Mouse (Mus musculus) neural tube, embryonic 13.5 days (tissue): ENCODE results near the gene Enox1. TPM values are rescaled to one million over a fixed set of nuclear protein-coding genes. Genes with fewer than 3 reads are reported as not detected.
A peak's percentile ranks its signal among the peaks of the same experiment; 100 is the strongest.

ENCODE experiments used
- ATAC-seq: fragments of 200-750 bp; cut with Nextera tagmentation; 2 replicates; pipeline ENCODE4 v1.8.0; 2017; ENCODE audit warnings: low read depth, mild to moderate bottlenecking, moderate TSS enrichment, moderate library complexity
- H3K27ac ChIP-seq: fragments of 300-500 bp; sonication (generic); replicated peaks from 2 replicates; pipeline ENCODE4 v1.5.1; 2015; ENCODE audit warnings: moderate library complexity, mild to moderate bottlenecking, inconsistent platforms
- H3K27me3 ChIP-seq: fragments of 300-500 bp; sonication (generic); 2 replicates; pipeline ENCODE4 v1.6.1; 2015; ENCODE audit warnings: mild to moderate bottlenecking, inconsistent platforms
- H3K36me3 ChIP-seq: fragments of 300-500 bp; sonication (generic); 2 replicates; pipeline ENCODE4 v1.6.1; 2015; ENCODE audit warnings: mild to moderate bottlenecking, inconsistent platforms
- H3K4me1 ChIP-seq: fragments of 300-500 bp; sonication (generic); replicated peaks from 2 replicates; pipeline ENCODE4 v1.6.1; 2015; ENCODE audit warnings: inconsistent platforms
- H3K4me2 ChIP-seq: fragments of 300-500 bp; sonication (generic); 2 replicates; pipeline ENCODE4 v1.6.1; 2015; ENCODE audit warnings: inconsistent platforms, mild to moderate bottlenecking, moderate library complexity
- H3K4me3 ChIP-seq: fragments of 300-500 bp; sonication (generic); 2 replicates; pipeline ENCODE4 v1.5.1; 2015; ENCODE audit warnings: mild to moderate bottlenecking, inconsistent platforms
- H3K9ac ChIP-seq: fragments of 300-500 bp; sonication (generic); 2 replicates; pipeline ENCODE4 v1.6.1; 2015; ENCODE audit warnings: moderate library complexity, mild to moderate bottlenecking, inconsistent platforms
- H3K9me3 ChIP-seq: fragments of 300-500 bp; sonication (generic); 2 replicates; pipeline ENCODE4 v1.6.1; 2016; ENCODE audit warnings: inconsistent platforms
- WGBS: fragments of 180-500 bp; shearing (Covaris S2); methylation state at CpG from one replicate; pipeline ENCODE4 v1.1.7; 2015; 5-methylcytosine and 5-hydroxymethylcytosine counted together
- polyA plus RNA-seq: library from polyadenylated mRNA; unstranded; fragments of >200 nt; fragmentation: Nextera tagmentation; extraction: Ambion mirVana; gene quantifications from 2 replicates; pipeline ENCODE4 v1.2.1, GENCODE M21; 2015

Gene Enox1
- polyA plus RNA-seq, 1 experiment from 2014 or later, result 44.9 TPM

DNA sequence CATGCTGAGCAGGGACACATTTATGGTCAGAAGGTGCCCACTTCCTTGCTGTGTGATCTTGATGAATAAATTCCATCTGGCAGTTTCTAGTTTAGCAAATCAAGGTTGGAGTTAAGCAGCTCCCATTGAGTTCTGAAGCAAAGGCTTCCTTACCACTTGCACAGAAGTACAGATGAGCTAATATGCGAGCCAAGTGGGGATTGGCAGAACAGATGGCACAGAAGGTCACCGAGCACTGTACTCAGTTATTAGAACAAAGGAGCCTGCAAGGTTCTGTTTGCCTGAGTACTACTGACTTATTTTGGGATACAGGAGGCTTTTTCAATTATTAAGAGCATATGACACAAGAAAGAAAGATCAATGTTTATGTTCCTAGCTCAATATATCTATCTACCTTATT, 100.4 kb downstream of the Enox1 start:
- Histone ChIP-seq H3K27me3 (no peaks in the 10 kb centered on the region), H3K9me3 (no peaks in the 10 kb centered on the region)

DNA sequence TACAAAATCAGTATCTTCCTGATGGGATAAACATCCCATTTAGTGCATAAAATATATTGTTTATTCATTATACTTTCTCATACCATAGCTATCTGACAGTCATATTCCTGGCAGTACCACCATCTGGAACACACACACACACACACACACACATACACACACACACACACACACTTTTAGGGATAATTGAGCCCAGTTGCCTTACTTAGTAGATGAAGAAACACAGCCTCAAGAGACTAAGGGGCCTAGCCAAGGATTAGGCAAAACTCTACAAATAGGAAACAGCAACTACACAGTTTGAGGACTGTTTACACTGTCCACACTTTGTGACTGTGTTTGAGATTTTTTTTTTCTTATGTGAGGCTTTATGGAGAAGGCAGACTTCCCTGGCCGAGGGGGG, 100.9 kb downstream of the Enox1 start:
- Histone ChIP-seq H3K4me3 (no peak overlapping the region), H3K4me2 (no peak overlapping the region), H3K9ac (no peak overlapping the region), H3K9me3 (no peaks in the 10 kb centered on the region), H3K4me1 (peaks cover 26% of the 10 kb centered on the region), H3K27me3 (no peaks in the 10 kb centered on the region), H3K27ac (no peak overlapping the region), H3K36me3 (no peaks in the 10 kb centered on the region)
- no peak for ATAC-seq
- 85% methylated on average over 1 of the region's 1 CpGs for WGBS

More for the DNA sequence above, 100.4 kb downstream of the Enox1 start:
- Histone ChIP-seq H3K27ac (0 out of 2 replicates have a peak overlapping the region, but pooled peaks have one; percentile 1), H3K4me1 (peaks cover 26% of the 10 kb centered on the region), H3K4me3 (no peak overlapping the region), H3K36me3 (no peaks in the 10 kb centered on the region), H3K4me2 (no peak overlapping the region), H3K9ac (no peak overlapping the region)
- ATAC-seq, result no peak
- 61% methylated on average over 2 of the region's 2 CpGs for WGBS

DNA sequence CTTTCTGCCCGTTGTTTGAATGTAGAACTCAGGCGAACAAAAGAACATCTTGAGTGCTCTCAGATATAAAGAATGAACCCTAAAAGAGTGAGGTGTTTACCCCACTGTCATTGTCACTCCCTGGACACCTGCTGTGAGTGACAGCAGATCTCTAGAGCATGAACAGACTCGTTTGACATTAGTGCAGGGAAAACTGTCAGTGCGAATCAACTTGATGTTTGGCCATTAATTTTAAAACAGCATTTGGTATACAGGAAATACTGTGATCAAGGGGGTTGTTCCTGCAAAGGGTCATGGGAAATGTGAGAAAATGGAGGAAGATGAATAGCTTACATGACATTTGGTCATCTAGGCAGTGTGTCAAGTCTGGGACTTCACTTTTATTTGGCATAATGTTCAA, 101.6 kb downstream of the Enox1 start:
- 57% methylated on average over 4 of the region's 4 CpGs for WGBS
- Histone ChIP-seq H3K4me1 (peaks cover 27% of the 10 kb centered on the region), H3K36me3 (no peaks in the 10 kb centered on the region), H3K27me3 (no peaks in the 10 kb centered on the region), H3K9ac (no peak overlapping the region), H3K27ac (no peak overlapping the region), H3K4me2 (no peak overlapping the region), H3K9me3 (no peaks in the 10 kb centered on the region), H3K4me3 (no peak overlapping the region)
- no peak for ATAC-seq

DNA sequence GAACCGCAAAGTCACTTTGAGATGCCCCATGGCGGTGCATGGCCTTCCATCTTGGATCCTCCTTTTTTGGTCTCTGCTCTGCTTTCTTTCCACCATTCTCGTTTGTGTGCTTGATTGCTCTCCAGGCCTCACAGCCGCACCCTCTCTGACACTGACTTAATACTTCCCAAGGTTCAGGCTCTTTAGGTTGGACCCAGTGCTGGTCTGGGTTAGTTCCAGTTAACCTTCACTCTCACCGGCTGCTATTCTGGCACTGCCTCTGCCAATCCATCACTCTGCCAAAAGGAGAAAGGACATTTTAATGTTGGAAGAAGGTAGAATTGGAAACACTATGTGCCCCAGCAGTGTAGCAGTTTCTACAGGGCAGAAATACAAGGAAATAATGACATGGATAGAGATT, 103.1 kb downstream of the Enox1 start:
- Histone ChIP-seq H3K36me3 (no peaks in the 10 kb centered on the region), H3K9ac (no peak overlapping the region), H3K4me2 (no peak overlapping the region), H3K9me3 (no peaks in the 10 kb centered on the region), H3K27me3 (no peaks in the 10 kb centered on the region), H3K4me3 (no peak overlapping the region), H3K27ac (no peak overlapping the region), H3K4me1 (peaks cover 36% of the 10 kb centered on the region)
- 84% methylated on average over 5 of the region's 5 CpGs for WGBS
- no peak for ATAC-seq

DNA sequence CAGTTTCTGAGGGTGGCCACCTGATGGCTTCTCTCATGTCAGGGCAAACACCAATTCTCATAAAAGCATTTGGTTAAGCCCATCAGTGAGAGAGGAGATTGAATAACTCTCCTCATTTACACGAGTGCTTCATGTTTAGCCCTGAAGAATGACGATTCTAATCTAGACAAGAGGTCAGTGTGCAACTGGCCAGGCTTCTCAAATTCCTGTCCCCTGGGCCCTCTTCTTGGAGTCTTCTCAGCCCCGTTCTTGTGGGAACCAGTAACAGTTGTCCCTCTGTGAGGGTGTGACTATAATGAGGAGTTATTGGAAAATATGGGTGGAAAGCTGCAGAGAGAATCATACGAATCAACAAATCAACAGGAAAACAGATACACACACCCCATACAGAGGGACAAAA, 103.5 kb downstream of the Enox1 start:
- Histone ChIP-seq H3K36me3 (no peaks in the 10 kb centered on the region), H3K27ac (no peak overlapping the region), H3K9ac (no peak overlapping the region), H3K4me1 (peaks cover 34% of the 10 kb centered on the region), H3K4me3 (no peak overlapping the region), H3K4me2 (no peak overlapping the region), H3K9me3 (no peaks in the 10 kb centered on the region), H3K27me3 (no peaks in the 10 kb centered on the region)
- 71% methylated on average over 4 of the region's 4 CpGs for WGBS
- ATAC-seq, result no peak

DNA sequence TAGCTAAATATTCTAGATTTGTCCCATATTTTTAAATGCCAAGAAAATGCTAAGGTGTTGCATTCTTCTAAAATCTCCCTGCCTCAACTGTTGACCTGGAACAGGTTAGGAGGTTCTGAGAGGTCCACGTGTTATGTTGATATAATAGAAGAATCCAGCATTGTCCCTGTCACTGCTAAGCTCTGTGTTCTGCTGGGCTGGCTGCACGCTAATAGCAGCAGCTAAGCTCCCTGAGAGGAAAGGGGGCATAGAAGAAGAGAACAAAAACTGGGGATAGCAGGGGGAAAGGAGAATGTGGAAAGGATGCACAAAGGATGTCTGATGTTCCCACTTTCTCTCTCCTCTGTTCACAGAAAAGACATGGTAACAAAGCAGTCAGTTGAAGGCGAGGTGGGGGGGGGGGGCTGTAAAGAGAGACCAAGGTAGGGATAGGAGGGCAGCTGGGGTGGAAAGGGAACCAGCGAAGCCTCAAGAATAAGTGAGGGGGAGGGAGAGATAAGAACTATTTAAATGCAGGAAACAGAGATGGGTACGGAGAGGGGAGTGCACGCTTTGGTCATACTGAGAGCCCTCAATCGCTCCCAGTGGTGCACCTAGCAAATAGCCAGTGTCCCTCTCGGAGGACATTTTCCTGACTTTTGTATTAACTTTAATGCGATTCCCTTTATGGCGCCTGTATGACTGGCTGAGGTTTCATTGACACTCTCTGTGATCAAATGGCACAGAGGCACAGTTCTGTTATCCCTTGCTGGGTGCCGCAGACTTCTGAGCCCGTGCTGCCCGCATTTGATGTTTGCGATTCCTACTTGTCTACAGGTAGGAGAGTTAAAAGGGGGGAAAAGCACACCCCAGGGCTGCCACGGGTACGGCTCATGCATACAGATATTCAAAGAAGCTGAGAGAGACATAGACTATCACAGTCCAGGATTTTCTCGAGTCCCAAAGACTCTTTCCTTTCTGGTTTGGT, 110.5 kb downstream of the Enox1 start:
- Histone ChIP-seq H3K27me3 (no peaks in the 10 kb centered on the region), H3K9ac (no peak overlapping the region), H3K4me2 (no peak overlapping the region), H3K36me3 (no peaks in the 10 kb centered on the region), H3K27ac (no peak overlapping the region), H3K4me1 (peaks cover 30% of the 10 kb centered on the region), H3K9me3 (no peaks in the 10 kb centered on the region), H3K4me3 (no peak overlapping the region)
- ATAC-seq, result no peak
- 70% methylated on average over 17 of the region's 17 CpGs for WGBS

DNA sequence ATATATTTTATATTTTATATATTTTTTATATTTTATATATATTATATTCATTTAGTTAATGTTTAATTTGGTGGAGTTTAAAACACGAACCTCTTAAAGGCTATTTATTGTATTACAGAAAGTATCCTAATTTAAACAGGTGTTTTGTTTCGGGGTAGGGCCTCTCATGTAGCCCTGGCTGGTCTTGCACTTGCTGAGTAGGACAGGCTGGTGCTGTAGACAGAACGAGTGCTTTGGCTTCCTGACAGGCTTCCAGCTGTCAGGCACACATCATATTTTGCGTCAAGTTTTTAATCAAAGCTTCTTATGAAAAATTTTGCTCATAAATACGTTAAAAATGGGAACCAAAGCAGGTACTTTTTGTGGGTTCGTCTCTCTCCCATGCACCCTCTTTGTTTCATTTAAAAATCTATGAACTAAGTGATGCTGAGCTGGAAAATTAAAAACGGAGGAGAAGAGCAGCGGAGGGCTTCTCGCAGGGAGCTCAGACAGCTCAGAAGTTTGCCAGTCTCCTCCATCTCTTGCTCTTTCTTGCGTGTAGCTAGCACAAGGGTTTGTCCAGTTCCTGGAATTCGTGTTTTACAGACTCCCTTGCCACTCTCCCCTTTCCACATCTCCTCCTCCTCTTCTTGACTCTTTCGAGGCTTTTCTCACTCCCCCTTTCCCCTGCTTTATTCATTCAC, 115.8 kb downstream of the Enox1 start:
- Histone ChIP-seq H3K36me3 (no peaks in the 10 kb centered on the region), H3K27ac (peak overlapping the region; percentile 70), H3K9me3 (no peaks in the 10 kb centered on the region), H3K4me1 (peaks cover 31% of the 10 kb centered on the region), H3K4me2 (peak overlapping the region; percentile 24; the same call in 1 of the 2 replicates), H3K9ac (peak overlapping the region; percentile 38; the same call in 1 of the 2 replicates), H3K27me3 (no peaks in the 10 kb centered on the region), H3K4me3 (no peak overlapping the region)
- ATAC-seq, result no peak
- 70% methylated on average over 12 of the region's 12 CpGs for WGBS

DNA sequence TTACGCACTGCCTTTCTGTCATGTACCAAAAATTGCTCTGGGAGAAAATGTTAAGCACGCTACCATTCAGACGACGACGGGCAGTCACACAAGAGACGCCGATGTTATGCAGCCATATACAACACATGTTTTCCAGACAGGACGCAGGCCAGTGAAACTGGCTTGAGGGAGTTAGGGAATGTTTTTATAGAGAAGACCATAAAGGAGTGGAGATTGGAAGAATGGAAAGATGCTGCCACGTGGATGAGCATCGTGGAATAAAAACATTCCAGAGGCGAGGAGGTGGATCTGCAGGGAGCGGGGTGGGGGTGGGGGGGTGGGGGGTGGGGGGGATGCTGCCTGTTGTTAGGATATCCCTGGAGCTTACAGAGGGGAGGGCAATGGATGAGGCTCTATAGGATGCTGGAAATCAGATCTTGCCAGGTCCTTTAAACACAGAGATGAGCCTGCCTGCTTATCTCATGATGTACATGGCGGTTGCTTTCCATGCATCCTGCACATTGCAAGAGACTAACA, 116.4 kb downstream of the Enox1 start:
- peak overlapping the region; percentile 24; the same call in 1 of the 2 replicates for H3K4me2 ChIP-seq
- H3K4me3 ChIP-seq, result no peak overlapping the region
- H3K27ac ChIP-seq, result peak overlapping the region; percentile 70
- no peaks in the 10 kb centered on the region for H3K36me3 ChIP-seq
- 40% methylated on average over 13 of the region's 13 CpGs for WGBS
- peaks cover 29% of the 10 kb centered on the region for H3K4me1 ChIP-seq
- ATAC-seq, result no peak
- H3K27me3 ChIP-seq, result no peaks in the 10 kb centered on the region
- peak overlapping the region; percentile 38; the same call in 1 of the 2 replicates for H3K9ac ChIP-seq
- no peaks in the 10 kb centered on the region for H3K9me3 ChIP-seq

DNA sequence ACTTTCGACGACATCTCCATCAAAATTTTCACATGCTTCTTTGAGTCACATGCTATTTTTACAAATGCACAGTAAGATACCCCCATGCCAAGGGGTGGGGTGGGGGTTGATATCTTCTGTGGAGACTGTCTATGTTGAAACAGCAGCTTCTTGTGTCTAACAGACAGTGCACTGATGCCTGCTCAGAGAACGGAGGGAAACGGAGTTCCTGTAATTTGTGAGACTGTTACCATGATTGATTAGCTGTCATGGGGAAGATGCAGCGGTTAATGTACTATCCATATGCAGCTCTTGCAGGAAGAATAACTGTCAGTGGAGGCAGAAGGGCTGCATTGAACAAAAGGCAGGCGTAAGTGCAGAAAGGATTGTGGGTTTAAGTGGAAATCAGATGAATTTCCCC, 117.2 kb downstream of the Enox1 start:
- Histone ChIP-seq H3K36me3 (no peaks in the 10 kb centered on the region), H3K27me3 (no peaks in the 10 kb centered on the region), H3K4me1 (peaks cover 29% of the 10 kb centered on the region), H3K9me3 (no peaks in the 10 kb centered on the region), H3K9ac (no peak overlapping the region), H3K4me3 (no peak overlapping the region), H3K27ac (peak overlapping the region; percentile 70), H3K4me2 (no peak overlapping the region)
- ATAC-seq, result peak; percentile 70
- WGBS, result 50% methylated on average over 6 of the region's 6 CpGs

DNA sequence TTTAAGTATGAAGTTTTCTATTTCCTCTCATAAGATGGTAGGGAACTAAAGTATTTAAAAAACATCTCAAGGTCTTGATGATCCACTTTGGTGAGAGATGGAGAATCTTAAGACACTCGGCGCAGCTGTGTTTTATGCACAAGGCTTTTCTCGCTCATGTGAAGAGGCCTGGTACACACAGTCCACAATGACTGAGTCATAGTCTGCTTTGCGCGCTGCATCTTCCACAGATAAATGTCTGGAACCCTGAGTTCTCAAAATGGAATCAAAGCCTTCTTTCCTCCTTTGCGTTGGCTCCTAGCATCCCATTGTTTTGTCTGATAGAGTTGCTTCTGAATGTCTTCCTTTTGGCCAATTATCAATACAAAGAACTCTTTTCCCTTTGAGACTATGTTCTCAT, 119.0 kb downstream of the Enox1 start:
- no peaks in the 10 kb centered on the region for H3K27me3 ChIP-seq
- no peak overlapping the region for H3K4me2 ChIP-seq
- H3K4me3 ChIP-seq, result no peak overlapping the region
- H3K36me3 ChIP-seq, result no peaks in the 10 kb centered on the region
- no peak for ATAC-seq
- peaks cover 32% of the 10 kb centered on the region for H3K4me1 ChIP-seq
- no peaks in the 10 kb centered on the region for H3K9me3 ChIP-seq
- H3K9ac ChIP-seq, result no peak overlapping the region
- H3K27ac ChIP-seq, result no peak overlapping the region
- WGBS, result 91% methylated on average over 6 of the region's 6 CpGs

DNA sequence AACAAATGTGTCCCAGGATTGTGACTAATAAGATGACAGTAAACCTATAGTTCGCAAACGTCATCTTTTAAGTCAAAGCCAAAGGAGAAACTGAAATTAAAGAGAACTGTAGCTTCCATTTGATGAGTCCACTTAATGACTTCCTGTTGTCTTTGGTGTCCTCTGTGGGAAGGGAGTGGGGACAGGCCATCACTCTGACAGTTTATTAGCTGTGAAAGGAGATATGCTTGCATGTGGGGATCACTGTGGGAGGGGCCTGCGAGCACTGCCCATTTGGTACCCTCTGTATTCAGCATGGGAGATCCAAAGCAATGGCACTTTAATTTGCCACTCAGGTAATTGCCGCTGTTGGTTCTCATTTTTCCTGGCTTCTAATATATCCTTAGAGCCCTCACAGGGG, 122.6 kb downstream of the Enox1 start:
- H3K4me3 ChIP-seq, result no peak overlapping the region
- WGBS, result 72% methylated on average over 4 of the region's 4 CpGs
- ATAC-seq, result no peak
- H3K4me1 ChIP-seq, result 0 out of 2 replicates have a peak, but pooled peaks cover 14% of the 10 kb centered on the region
- H3K9ac ChIP-seq, result no peak overlapping the region
- H3K27ac ChIP-seq, result no peak overlapping the region
- no peaks in the 10 kb centered on the region for H3K9me3 ChIP-seq
- H3K4me2 ChIP-seq, result no peak overlapping the region
- H3K27me3 ChIP-seq, result no peaks in the 10 kb centered on the region
- H3K36me3 ChIP-seq, result no peaks in the 10 kb centered on the region

DNA sequence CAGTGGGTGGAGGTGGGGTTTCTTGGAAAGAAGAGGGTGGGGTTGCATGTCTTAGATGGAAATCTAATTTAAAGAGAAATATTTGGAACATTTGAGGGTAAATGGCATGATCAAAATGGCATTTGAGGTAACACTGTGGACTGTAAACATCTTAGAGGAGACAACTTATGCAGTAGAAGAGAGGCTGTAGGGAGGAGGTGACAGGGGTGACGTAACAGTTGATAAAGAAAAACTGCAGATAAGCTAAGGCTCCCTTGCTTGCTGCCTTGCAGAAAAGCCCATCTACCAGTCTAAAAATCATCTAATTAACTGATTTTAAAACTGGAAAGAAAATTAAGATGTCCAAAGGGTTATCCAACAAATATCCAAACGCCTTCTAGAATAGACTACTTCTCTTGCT, 123.9 kb downstream of the Enox1 start:
- Histone ChIP-seq H3K27ac (no peak overlapping the region), H3K4me3 (no peak overlapping the region), H3K27me3 (no peaks in the 10 kb centered on the region), H3K9ac (no peak overlapping the region), H3K9me3 (no peaks in the 10 kb centered on the region), H3K4me1 (0 out of 2 replicates have a peak, but pooled peaks cover 14% of the 10 kb centered on the region), H3K4me2 (no peak overlapping the region), H3K36me3 (no peaks in the 10 kb centered on the region)
- no peak for ATAC-seq
- 90% methylated on average over 2 of the region's 2 CpGs for WGBS
